Mouse (Mus musculus): ENCODE measurements at regions not wholly inside any gene's neighbourhood (a gene's known extent, or its start where the extent isn't known, plus 50 kb on each side); places are given as distances from the start of the nearest gene placed in this dataset.
"Not testable (repeated sequence)": the region's sequence is repeated elsewhere in the genome, so short reads cannot be mapped to it uniquely, and the experiment has no call there.

- Histone ChIP-seq H3K9me3 (ENCODE audit: control insufficient read depth, low read length) (no peaks in the 10 kb centered on the region), H3K27me3 (ENCODE audit: control insufficient read depth, insufficient read depth, low read length) (no peaks in the 10 kb centered on the region), H3K4me2 (ENCODE audit: low read depth, low read length, severe bottlenecking) (no peak overlapping the region), H3K4me1 (replicated peaks; ENCODE audit: control insufficient read depth, insufficient read depth, low read length) (no peaks in the 10 kb centered on the region), H3K9ac (ENCODE audit: low read length) (no peak overlapping the region), H3K27ac (ENCODE audit: low read depth, low read length) (no peak overlapping the region), H3K36me3 (ENCODE audit: control insufficient read depth, insufficient read depth, low read length) (no peaks in the 10 kb centered on the region), H3K4me3 (ENCODE audit: low read depth, low read length) (no peak overlapping the region)
- DNase-seq (ENCODE audit: low spot score) (no peak), ATAC-seq (replicated peaks; ENCODE audit: low FRiP score) (no peak)
- WGBS, result 72% methylated on average over 6 of the region's 6 CpGs
Measured at GRCm38 (mm10) chr9:4234796-4235195, 74.5 kb downstream of the Aasdhppt start.

DNA sequence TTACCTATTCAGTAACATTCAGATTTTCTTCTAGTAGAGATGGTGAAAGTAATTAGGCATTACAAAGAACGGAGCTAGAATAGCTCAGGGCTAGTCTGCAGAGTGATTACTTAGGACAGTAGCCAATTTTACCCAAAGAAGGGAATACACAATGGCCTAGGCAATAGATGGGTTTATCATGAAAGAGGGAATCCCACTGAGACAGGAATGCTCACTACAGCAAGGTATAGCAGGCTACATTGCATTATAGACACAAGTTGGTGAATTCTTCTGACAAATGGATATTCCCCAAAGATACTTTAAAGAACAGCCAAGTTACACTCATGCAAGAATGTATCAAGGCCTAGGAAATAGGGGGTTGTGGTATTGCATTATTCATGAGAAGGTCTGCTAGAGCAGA, 94.7 kb downstream of the Aasdhppt start:
- not testable (repeated sequence) for H3K36me3 ChIP-seq (ENCODE audit: control insufficient read depth, insufficient read depth, low read length); ATAC-seq (replicated peaks; ENCODE audit: low FRiP score)

DNA sequence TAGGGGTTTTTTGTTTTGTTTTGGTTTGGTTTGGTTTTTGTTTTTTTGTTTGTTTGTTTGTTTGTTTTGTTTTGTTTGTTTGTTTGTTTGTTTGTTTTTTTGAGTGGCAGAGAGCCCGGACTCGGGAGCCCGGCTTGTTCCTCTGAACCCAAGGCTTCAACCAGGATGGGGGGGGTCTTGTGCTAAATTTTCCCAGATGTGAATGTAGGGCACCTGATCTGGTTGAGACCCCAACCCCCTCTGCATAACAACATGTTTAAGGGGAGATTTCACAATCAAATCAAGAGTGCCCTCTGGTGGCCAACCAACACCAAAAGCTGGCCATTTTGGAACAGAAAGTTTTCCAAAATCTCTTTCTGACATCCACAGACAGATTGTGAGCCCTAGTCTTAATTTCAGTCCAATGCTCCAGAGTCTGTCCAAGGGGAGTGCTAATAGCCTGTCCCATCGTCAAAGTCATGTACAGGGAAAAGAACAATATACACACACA, 99.2 kb downstream of the Aasdhppt start:
- Histone ChIP-seq H3K4me1 (replicated peaks; ENCODE audit: control insufficient read depth, insufficient read depth, low read length) (no peaks in the 10 kb centered on the region), H3K9ac (ENCODE audit: low read length) (no peak overlapping the region), H3K27me3 (ENCODE audit: control insufficient read depth, insufficient read depth, low read length) (no peaks in the 10 kb centered on the region), H3K4me3 (ENCODE audit: low read depth, low read length) (no peak overlapping the region), H3K27ac (ENCODE audit: low read depth, low read length) (no peak overlapping the region), H3K9me3 (ENCODE audit: control insufficient read depth, low read length) (no peaks in the 10 kb centered on the region), H3K4me2 (ENCODE audit: low read depth, low read length, severe bottlenecking) (no peak overlapping the region), H3K36me3 (ENCODE audit: control insufficient read depth, insufficient read depth, low read length) (no peaks in the 10 kb centered on the region)
- 93% methylated on average over 4 of the region's 4 CpGs for WGBS
- ATAC-seq (replicated peaks; ENCODE audit: low FRiP score), result 0 out of 2 replicates have a peak, but pooled peaks have one; percentile 51
- no peak for DNase-seq (ENCODE audit: low spot score)

More for the DNA sequence above, 94.7 kb downstream of the Aasdhppt start:
- H3K9ac ChIP-seq (ENCODE audit: low read length); H3K4me1 ChIP-seq (replicated peaks; ENCODE audit: control insufficient read depth, insufficient read depth, low read length); H3K9me3 ChIP-seq (ENCODE audit: control insufficient read depth, low read length); H3K4me2 ChIP-seq (ENCODE audit: low read depth, low read length, severe bottlenecking); H3K27ac ChIP-seq (ENCODE audit: low read depth, low read length); H3K27me3 ChIP-seq (ENCODE audit: control insufficient read depth, insufficient read depth, low read length); DNase-seq (ENCODE audit: low spot score); H3K4me3 ChIP-seq (ENCODE audit: low read depth, low read length): not testable (repeated sequence)
- WGBS, result 75% methylated on average over 1 of the region's 1 CpGs

DNA sequence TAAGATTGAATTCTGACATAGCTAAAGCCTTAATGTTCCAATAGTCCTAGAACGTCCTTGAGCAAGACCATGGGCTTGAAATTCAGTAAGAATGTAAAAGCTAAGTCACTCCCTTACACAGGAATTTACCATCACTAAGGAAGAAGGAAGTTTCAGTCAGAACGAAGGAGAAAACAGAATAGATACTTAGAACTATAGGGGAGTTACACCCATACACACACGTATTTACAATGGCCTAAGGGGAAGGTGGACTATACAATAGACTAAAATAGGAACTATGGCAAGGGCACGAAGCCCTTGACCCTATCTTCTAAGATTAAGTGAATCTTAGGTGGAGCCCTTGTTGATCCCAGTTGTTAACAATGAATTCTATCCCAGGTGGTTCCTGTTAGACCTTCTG, 116.5 kb downstream of the Aasdhppt start:
- H3K4me1 ChIP-seq (replicated peaks; ENCODE audit: control insufficient read depth, insufficient read depth, low read length); DNase-seq (ENCODE audit: low spot score); H3K27ac ChIP-seq (ENCODE audit: low read depth, low read length); H3K4me3 ChIP-seq (ENCODE audit: low read depth, low read length); ATAC-seq (replicated peaks; ENCODE audit: low FRiP score); H3K36me3 ChIP-seq (ENCODE audit: control insufficient read depth, insufficient read depth, low read length); H3K27me3 ChIP-seq (ENCODE audit: control insufficient read depth, insufficient read depth, low read length); H3K9me3 ChIP-seq (ENCODE audit: control insufficient read depth, low read length); H3K4me2 ChIP-seq (ENCODE audit: low read depth, low read length, severe bottlenecking); H3K9ac ChIP-seq (ENCODE audit: low read length): not testable (repeated sequence)
- 78% methylated on average over 4 of the region's 4 CpGs for WGBS

- peak; percentile 38 for DNase-seq (ENCODE audit: low spot score)
- not testable (repeated sequence) for H3K9me3 ChIP-seq (ENCODE audit: control insufficient read depth, low read length); H3K27me3 ChIP-seq (ENCODE audit: control insufficient read depth, insufficient read depth, low read length); H3K4me1 ChIP-seq (replicated peaks; ENCODE audit: control insufficient read depth, insufficient read depth, low read length); H3K4me2 ChIP-seq (ENCODE audit: low read depth, low read length, severe bottlenecking); H3K36me3 ChIP-seq (ENCODE audit: control insufficient read depth, insufficient read depth, low read length); H3K27ac ChIP-seq (ENCODE audit: low read depth, low read length); H3K4me3 ChIP-seq (ENCODE audit: low read depth, low read length); H3K9ac ChIP-seq (ENCODE audit: low read length); ATAC-seq (replicated peaks; ENCODE audit: low FRiP score)
- 90% methylated on average over 12 of the region's 12 CpGs for WGBS
Measured at GRCm38 (mm10) chr9:4156011-4156410, 153.3 kb downstream of the Aasdhppt start.

- not testable (repeated sequence) for H3K4me1 ChIP-seq (replicated peaks; ENCODE audit: control insufficient read depth, insufficient read depth, low read length); ATAC-seq (replicated peaks; ENCODE audit: low FRiP score); DNase-seq (ENCODE audit: low spot score); H3K4me2 ChIP-seq (ENCODE audit: low read depth, low read length, severe bottlenecking); H3K36me3 ChIP-seq (ENCODE audit: control insufficient read depth, insufficient read depth, low read length); H3K27me3 ChIP-seq (ENCODE audit: control insufficient read depth, insufficient read depth, low read length); H3K27ac ChIP-seq (ENCODE audit: low read depth, low read length); H3K9ac ChIP-seq (ENCODE audit: low read length); H3K9me3 ChIP-seq (ENCODE audit: control insufficient read depth, low read length); H3K4me3 ChIP-seq (ENCODE audit: low read depth, low read length)
- 61% methylated on average over 14 of the region's 15 CpGs for WGBS
Measured at GRCm38 (mm10) chr9:4138829-4139228, 170.4 kb downstream of the Aasdhppt start.

- no peaks in the 10 kb centered on the region for H3K27me3 ChIP-seq (ENCODE audit: control insufficient read depth, insufficient read depth, low read length)
- DNase-seq (ENCODE audit: low spot score) (no peak), ATAC-seq (replicated peaks; ENCODE audit: low FRiP score) (no peak)
- H3K4me3 ChIP-seq (ENCODE audit: low read depth, low read length), result no peak overlapping the region
- no peak overlapping the region for H3K4me2 ChIP-seq (ENCODE audit: low read depth, low read length, severe bottlenecking)
- 86% methylated on average over 3 of the region's 3 CpGs for WGBS
- no peak overlapping the region for H3K9ac ChIP-seq (ENCODE audit: low read length)
- H3K9me3 ChIP-seq (ENCODE audit: control insufficient read depth, low read length), result no peaks in the 10 kb centered on the region
- no peaks in the 10 kb centered on the region for H3K4me1 ChIP-seq (replicated peaks; ENCODE audit: control insufficient read depth, insufficient read depth, low read length)
- H3K27ac ChIP-seq (ENCODE audit: low read depth, low read length), result no peak overlapping the region
- H3K36me3 ChIP-seq (ENCODE audit: control insufficient read depth, insufficient read depth, low read length), result no peaks in the 10 kb centered on the region
Measured at GRCm38 (mm10) chr9:4092518-4092917, 216.8 kb downstream of the Aasdhppt start.

- H3K36me3 ChIP-seq (ENCODE audit: control insufficient read depth, insufficient read depth, low read length); H3K4me3 ChIP-seq (ENCODE audit: low read depth, low read length); H3K4me1 ChIP-seq (replicated peaks; ENCODE audit: control insufficient read depth, insufficient read depth, low read length); DNase-seq (ENCODE audit: low spot score); H3K27me3 ChIP-seq (ENCODE audit: control insufficient read depth, insufficient read depth, low read length); H3K27ac ChIP-seq (ENCODE audit: low read depth, low read length); H3K4me2 ChIP-seq (ENCODE audit: low read depth, low read length, severe bottlenecking); H3K9me3 ChIP-seq (ENCODE audit: control insufficient read depth, low read length); ATAC-seq (replicated peaks; ENCODE audit: low FRiP score); H3K9ac ChIP-seq (ENCODE audit: low read length): not testable (repeated sequence)
- WGBS, result 58% methylated on average over 4 of the region's 4 CpGs
Measured at GRCm38 (mm10) chr9:4082668-4083067, 226.6 kb downstream of the Aasdhppt start.

DNA sequence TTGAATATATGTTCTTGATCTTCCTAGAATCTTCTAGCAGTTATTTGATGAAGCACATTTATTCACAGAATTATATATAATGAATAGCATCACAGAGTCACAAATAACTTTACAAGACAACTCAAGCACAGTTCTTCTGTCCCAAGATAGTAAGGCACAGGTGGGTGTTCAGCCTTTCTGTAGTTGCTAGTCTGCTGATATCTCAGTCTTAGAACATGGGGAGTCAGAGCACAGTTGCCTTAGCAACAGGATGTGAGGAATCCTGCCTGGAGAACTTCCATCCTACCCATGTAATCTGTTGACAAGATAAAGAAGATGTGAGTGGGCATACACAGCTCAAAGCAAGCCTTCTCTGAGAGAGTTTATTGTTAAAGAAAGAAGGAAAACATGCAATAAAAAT, 248.2 kb downstream of the Aasdhppt start:
- Histone ChIP-seq H3K9ac (ENCODE audit: low read length) (no peak overlapping the region), H3K27ac (ENCODE audit: low read depth, low read length) (no peak overlapping the region), H3K36me3 (ENCODE audit: control insufficient read depth, insufficient read depth, low read length) (no peaks in the 10 kb centered on the region), H3K4me1 (replicated peaks; ENCODE audit: control insufficient read depth, insufficient read depth, low read length) (no peaks in the 10 kb centered on the region), H3K4me3 (ENCODE audit: low read depth, low read length) (no peak overlapping the region), H3K9me3 (ENCODE audit: control insufficient read depth, low read length) (no peaks in the 10 kb centered on the region), H3K4me2 (ENCODE audit: low read depth, low read length, severe bottlenecking) (no peak overlapping the region), H3K27me3 (ENCODE audit: control insufficient read depth, insufficient read depth, low read length) (no peaks in the 10 kb centered on the region)
- no peak for DNase-seq (ENCODE audit: low spot score)
- no peak for ATAC-seq (replicated peaks; ENCODE audit: low FRiP score)
